Mouse (Mus musculus) layer of hippocampus, adult 6 months (tissue): ENCODE results near the gene Avpr2. TPM values are rescaled to one million over a fixed set of nuclear protein-coding genes. Genes with fewer than 3 reads are reported as not detected.

Experiments used
- long read RNA-seq, 2 experiments: library from polyadenylated mRNA; unstranded; transcript quantifications; one replicate each; pipeline ENCODE4 v2.0.0; 2019 to 2020
- polyA plus RNA-seq: library from polyadenylated mRNA; unstranded; fragments of <200 nt; fragmentation: Nextera tagmentation; gene quantifications from 2 replicates; pipeline ENCODE4 v1.2.3, GENCODE M21; 2021

Gene Avpr2
- not detected in 2 replicates for polyA plus RNA-seq
- long read RNA-seq, experiment 1 = 0 reads
- long read RNA-seq, experiment 2 = 0 reads

DNA sequence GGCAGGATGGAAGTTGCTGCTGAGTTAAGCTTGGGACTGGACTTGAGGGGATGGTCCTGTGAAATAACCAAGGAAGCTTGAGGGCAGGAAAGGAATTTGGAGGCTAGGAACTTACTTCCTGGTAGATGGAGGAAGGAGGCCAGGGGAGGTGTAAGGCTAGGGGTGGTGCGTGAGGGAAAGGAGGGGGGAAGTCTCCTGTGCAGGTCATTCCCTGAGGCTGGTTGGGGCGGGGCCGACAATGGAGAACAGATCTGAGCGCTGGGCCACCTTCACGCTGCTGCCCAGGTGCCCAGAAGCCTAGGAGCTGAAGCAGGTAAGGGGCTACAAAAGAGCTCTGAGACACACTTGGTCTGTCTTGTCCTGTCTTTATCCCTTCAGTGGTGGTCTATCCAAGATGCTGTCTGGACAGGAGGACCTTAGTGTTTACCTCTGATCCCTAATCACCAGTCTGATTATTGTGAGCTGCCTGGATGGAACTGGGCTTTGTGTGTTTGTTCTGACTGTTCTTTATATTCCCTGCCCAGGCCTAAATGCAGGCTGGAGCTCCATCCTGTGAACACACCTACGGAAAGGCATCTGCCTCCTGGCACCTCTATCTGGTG lies at the start of gene Avpr2:
Gene Avpr2, plus strand, starts transcription at position 552 of the 602 bp plus-strand sequence.

DNA sequence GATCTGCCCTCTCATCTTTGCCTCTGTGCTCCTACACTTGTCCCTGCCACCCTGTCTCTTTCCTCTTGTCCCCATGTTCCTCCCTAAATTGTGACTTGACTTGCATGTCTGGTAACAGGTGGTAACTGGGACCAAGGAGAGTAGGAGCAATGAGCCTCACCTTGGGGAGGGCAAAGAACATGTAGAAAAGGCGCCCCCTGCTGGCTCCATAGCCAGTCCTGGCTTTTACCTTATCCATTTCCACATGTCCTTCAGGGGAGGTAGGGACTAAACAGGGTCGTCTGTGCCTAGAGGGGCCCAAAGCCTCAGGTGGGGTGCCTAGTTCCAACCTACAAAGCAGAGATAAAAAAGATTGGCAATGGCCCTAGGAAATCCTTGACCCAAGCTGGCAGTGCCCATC lies 3.8 kb downstream of the Avpr2 start, which contains the start of gene L1cam:
Gene L1cam, minus strand, starts transcription at position 387 of the 400 bp plus-strand sequence.

DNA sequence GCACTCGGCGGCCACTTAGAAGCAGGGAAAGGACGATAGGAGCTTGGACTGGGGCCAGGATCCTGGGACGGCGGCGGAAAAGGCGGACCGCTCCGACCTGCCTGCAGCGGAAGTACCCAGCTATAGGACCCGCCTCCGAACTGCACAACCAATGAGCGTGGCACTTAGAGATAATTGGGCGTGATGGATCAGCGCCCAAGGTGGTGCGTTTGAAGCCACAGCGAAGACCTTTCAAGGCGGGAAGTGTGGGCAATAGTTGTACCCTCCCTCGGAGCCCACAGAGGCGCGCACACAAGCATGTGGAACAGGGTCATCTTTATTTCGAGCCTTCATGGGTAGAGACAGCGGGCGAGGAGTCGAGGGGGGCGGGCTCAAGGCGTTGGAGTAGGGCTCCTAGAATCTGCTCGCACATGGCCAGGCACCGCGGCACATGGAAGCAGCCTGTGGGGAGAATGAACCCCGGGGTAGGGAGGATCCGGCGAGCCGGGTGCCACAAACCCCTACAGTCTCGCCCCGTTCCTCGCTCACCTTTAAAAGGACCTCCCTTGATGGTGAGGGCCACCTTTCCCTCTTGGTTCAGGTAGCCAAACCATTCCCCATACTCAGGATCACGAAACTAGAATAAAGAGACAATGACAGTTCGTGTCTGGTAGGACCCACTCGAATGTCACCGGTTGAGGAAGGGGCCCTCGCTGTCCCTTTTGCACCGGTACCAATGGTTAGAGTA lies 30.1 kb downstream of the Avpr2 start, which contains the start of the genes Arhgap4 and Naa10:
Gene Arhgap4, minus strand, starts transcription at position 48 of the 727 bp plus-strand sequence.
Gene Naa10, minus strand, starts transcription at position 122 of the 727 bp plus-strand sequence.

DNA sequence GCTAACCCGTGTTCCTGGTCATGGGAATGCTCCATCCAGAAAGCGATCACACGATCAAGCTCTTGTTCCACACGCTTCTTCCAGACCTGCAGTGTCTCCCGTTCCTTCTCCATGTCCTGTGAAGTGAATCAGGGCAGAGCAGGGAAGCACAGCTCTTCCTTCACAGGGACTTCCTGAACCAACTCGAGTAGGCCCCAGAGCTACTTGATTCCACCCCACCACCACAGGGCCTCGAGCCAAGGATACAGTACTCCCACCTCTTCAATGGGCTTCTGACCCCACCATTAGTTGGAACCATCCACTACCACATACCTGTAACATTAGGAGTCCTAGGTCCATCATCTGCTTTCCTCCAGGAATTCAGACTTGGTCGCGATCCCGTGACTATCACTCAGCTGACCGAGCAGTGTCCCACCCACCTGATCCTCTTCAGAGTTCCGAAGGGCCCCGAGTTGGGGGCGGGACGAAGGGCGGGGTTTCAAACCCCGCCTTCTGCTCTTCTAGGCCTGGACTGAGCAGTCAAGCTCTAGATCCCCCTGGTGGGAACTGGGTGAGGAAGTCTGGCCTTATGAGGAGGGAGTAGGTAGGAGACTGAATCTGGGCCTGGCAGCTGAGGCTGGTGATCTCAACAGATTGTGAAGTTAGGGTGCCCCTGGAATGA lies 38.6 kb downstream of the Avpr2 start, which contains the start of gene Renbp:
Gene Renbp, minus strand, starts transcription at position 449 of the 661 bp plus-strand sequence.

Other genes with a start within 250 kb of the Avpr2 start
- gene Pnck, start 232.0 kb upstream of the Avpr2 start, polyA plus RNA-seq = 91.8 and 102 TPM in 2 replicates
- 6.8 and 7.5 TPM in 2 replicates for gene Slc6a8, start 219.0 kb upstream of the Avpr2 start, polyA plus RNA-seq
- 155 and 159 TPM in 2 replicates for gene Bcap31, start 175.9 kb upstream of the Avpr2 start, polyA plus RNA-seq
- gene Abcd1, start 175.5 kb upstream of the Avpr2 start, polyA plus RNA-seq = 2.6 and 2.7 TPM in 2 replicates
- 2.7 and 3.8 TPM in 2 replicates for gene Plxnb3, start 135.0 kb upstream of the Avpr2 start, polyA plus RNA-seq
- 0.50 and 0.78 TPM in 2 replicates for gene Srpk3, start 117.7 kb upstream of the Avpr2 start, polyA plus RNA-seq
- 198 and 218 TPM in 2 replicates for gene Idh3g, start 105.2 kb upstream of the Avpr2 start, polyA plus RNA-seq
- gene Ssr4, start 105.1 kb upstream of the Avpr2 start, polyA plus RNA-seq = 174 and 181 TPM in 2 replicates
- gene Pdzd4, start 67.1 kb upstream of the Avpr2 start, polyA plus RNA-seq = 1.0 and 1.7 TPM in 2 replicates
- 27.9 and 34.5 TPM in 2 replicates for gene L1cam, start 4.0 kb downstream of the Avpr2 start, polyA plus RNA-seq
- 0.51 and 0.67 TPM in 2 replicates for gene Arhgap4, start 29.8 kb downstream of the Avpr2 start, polyA plus RNA-seq
- gene Naa10, start 29.8 kb downstream of the Avpr2 start, polyA plus RNA-seq = 98.4 and 109 TPM in 2 replicates
- gene Renbp, start 38.7 kb downstream of the Avpr2 start, polyA plus RNA-seq = 9.4 and 10.0 TPM in 2 replicates
- 20.0 and 21.0 TPM in 2 replicates for gene Hcfc1, start 74.3 kb downstream of the Avpr2 start, polyA plus RNA-seq
- 4.4 and 5.3 TPM in 2 replicates for gene Irak1, start 131.8 kb downstream of the Avpr2 start, polyA plus RNA-seq
- gene Opn1mw, start 235.4 kb downstream of the Avpr2 start, polyA plus RNA-seq = 0.41 and 0.55 TPM in 2 replicates
- gene Mecp2, start 243.3 kb downstream of the Avpr2 start, polyA plus RNA-seq = 6.5 and 6.8 TPM in 2 replicates